Mouse (Mus musculus) ZHBTc4 (cell line): ENCODE measurements around the gene Chmp4b.

Experiments
- DNase-seq: peaks from one replicate; pipeline ENCODE4 v3.0.0-alpha.2; 2011; ENCODE audit warnings: low read depth, low spot score

The Chmp4b gene

GRCm38 (mm10) chr2:154680941-154681340 is 29.4 kb downstream of the Chmp4b start:
- no peak for DNase-seq

GRCm38 (mm10) chr2:154682712-154683111 is 31.2 kb downstream of the Chmp4b start:
- no peak for DNase-seq

GRCm38 (mm10) chr2:154684901-154685470 is 33.5 kb downstream of the Chmp4b start:
- no peak for DNase-seq

GRCm38 (mm10) chr2:154685772-154686171 is 34.3 kb downstream of the Chmp4b start:
- no peak for DNase-seq

DNA sequence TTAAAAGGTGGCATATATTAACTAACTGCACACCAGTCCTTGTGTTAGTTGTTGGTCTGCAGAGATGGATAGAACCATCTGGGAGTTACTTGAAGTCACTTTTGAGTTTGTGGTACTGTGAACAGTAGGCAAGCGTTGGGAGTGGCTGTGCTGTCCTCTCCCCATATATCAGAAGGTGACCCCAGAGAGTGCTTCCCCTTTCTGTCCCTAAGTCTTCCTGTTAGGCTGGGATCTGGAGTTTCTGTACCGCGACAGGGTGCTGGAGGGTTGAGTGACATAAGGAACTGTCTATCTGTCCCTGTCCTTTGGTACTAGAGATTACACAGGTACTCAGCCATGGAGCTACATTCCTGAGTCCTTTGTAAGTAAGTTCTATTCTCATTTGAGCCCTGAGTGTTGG is 35.3 kb downstream of the Chmp4b start:
- no peak for DNase-seq

GRCm38 (mm10) chr2:154689391-154689790 is 37.9 kb downstream of the Chmp4b start:
- no peak for DNase-seq

GRCm38 (mm10) chr2:154690959-154691358 is 39.5 kb downstream of the Chmp4b start:
- DNase-seq, result no peak

- DNase-seq, result peak; percentile 90
Measured at GRCm38 (mm10) chr2:154693186-154693940, 41.9 kb downstream of the Chmp4b start.

- no peak for DNase-seq
Measured at GRCm38 (mm10) chr2:154693941-154694256, 42.4 kb downstream of the Chmp4b start.

- DNase-seq, result no peak
Measured at GRCm38 (mm10) chr2:154695690-154696089, 44.2 kb downstream of the Chmp4b start.

DNA sequence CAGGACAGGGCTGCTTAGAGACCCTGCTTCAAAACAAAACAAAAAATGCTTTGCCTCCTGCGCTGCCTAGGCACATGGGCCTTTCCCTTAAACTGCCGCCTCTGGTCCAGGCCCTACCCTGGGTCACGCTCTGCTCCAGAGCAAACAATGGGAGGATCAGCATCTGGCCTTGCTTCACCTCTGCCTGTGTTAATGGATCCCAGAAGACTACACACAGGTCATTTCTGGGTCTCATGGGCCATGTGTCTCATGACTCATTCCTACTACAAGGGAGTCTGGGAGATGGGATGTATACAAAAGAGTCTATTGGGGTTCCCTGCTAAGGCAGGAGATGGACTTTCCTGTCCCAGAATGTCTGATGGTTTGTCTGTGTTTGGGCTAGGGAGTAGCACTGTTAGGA is 45.2 kb downstream of the Chmp4b start:
- no peak for DNase-seq

DNA sequence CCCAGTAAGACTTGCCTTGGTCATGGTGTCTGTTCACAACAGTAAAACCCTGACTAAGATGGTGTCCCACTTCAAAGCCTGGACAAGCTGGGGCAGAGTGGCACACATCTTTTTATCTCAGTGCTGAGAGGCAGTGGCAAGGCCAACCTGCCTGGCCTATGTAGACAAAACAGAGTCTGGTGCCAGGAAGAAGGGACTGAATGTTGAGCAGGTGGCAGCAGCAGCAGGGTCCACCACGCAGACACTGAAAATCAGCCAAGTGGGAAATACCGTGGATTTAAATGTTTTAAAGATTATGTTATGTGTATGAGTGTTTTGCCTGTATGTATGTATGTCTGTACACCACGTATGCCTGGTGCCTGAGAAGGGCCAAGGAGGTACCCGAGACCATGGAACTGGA is 47.9 kb downstream of the Chmp4b start:
- DNase-seq, result no peak

GRCm38 (mm10) chr2:154700177-154700576 is 48.7 kb downstream of the Chmp4b start:
- no peak for DNase-seq

GRCm38 (mm10) chr2:154702637-154703315 is 51.3 kb downstream of the Chmp4b start:
- peak; percentile 86 for DNase-seq

DNA sequence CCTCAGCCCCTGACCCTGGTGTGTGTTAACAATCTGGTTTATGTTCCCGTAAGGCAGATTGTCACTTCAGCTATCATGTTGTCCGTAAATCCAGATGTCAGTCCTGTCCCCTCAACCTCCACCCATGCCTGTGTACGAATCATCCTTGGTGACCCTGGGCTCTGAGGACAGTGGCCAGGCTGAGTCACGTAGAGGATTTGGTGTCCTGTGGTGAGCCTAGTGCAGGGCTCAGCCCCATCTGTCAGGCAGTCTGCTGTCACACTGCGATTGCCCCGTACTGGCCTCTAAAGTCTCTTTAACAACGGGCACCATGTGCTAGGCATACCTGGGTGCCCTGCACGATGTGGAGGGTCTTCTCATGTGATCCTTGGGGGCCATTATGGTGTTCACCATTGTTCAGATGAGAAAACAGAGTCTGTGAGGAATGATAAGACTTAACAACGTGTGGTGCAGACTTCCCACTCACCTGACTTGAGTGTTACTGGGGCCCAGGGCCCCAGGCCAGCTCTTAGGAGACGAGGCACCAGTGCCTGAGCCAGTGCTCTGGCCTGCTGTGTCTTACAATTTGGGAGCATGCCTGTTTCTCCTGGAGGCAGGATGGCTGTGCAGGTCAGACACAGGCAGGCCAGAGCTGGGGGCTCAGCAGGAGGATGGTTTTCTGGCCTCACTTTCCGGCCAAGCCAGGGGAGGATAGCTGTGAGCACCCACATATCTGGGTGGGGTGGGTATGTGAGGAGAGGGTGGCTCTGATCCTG is 55.2 kb downstream of the Chmp4b start:
- no peak for DNase-seq

GRCm38 (mm10) chr2:154707284-154707683 is 55.8 kb downstream of the Chmp4b start:
- DNase-seq, result no peak

DNA sequence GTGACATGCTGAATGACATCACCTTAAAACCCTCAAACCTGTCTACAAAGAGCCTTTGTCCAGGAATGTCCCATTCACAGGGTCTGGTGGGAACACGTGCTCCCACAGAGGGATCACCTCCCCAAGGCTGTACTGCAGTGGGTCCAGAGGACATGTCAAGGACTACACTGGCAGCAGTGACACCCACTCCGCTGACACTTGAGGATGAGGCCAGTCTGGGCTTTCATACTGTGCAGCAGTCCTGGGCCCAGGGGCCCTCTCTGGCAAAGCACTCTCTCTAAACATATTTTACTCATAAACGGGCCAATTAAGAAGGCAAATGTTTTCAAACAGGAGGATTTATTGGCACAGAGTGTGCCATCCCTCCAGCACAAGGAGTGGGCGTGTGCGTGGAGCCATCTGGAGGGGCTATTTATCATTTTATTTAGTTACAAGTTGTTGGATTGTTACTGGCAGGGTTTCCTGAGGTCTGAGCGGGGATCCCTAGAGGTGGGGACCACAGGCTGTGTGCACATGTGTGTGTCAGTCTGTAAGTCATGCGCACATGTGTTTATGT is 56.4 kb downstream of the Chmp4b start:
- DNase-seq, result no peak

DNA sequence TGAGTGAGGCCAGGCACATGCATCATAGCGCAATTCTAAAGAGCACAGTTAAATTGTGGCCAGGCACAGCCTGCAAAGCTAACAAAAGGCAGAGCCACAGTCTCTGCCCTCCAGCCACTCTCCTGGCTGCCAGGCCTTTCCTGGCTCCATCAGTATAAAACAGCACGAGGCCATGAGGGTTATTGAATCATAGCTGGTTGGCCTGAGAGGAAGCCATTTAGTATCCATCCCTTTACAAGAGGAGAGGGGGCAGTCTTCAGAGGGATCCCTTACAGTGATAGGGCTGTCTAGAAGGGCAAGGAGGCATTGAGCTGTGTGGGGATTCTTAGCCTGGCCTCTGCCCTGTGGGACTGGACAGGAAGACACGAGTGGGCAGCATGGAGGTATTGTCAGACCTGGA is 60.2 kb downstream of the Chmp4b start:
- no peak for DNase-seq

DNA sequence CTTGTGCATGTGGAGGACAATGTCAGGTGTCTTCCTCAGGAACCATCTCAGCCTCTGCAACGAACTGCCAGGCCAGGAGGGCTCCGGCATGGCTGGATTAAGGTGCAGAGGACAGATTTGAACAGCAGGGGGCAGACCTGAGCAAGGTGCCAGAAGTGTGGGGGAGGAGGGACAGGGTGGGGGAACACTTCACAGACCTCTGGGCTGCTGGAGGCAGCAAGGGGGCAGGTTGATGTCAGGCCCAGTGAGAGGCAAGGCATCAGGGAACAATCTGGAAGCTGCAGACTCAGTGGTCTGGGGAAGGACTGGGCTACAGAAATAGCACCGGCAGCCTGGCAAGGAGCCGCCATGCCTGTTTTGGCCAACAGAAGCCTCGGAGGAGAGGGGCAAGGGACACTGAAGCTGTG is 60.8 kb downstream of the Chmp4b start:
- DNase-seq, result peak; percentile 83

DNA sequence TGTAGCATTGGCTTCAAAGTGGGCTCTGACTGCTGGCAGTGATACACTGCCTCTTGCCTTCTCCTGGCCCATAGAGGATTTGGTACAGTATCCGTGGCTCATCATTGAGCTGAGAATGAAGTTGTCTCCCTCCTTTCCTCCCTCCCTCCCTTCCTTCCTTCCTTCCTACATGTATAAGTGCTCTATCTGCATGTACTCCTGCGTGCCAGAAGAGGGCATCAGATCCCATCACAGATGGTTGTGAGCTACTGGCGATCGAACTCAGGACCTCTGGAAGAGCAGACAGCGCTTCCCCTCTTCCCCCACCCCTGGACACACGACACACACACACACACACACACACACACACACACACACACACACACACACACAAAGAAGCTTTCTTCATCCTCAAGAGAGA is 61.6 kb downstream of the Chmp4b start:
- DNase-seq, result peak; percentile 71

GRCm38 (mm10) chr2:154713964-154714363 is 62.5 kb downstream of the Chmp4b start:
- no peak for DNase-seq

DNA sequence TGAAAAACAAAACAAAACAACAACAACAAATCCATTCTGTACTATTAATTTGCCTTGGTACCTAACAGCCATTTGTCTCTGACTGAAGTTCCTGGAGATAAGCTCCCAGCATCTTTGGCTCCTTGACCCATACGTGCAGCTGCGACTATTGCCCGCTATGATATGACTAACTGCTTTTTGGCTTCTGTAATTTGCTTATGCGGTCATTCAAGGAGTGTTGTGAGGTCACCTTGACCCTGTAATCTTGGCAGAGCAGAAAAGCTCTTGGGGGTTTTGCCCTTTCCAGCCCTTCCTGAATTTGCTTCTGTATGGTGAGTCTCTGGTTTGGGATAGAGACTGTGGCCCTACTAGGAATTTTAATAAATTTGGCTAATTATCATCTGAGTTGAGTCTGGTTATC is 65.1 kb downstream of the Chmp4b start:
- DNase-seq, result no peak
